Mouse (Mus musculus) liver, adult (tissue): ENCODE measurements around the gene Olfr469.
"Not testable (repeated sequence)": the region's sequence is repeated elsewhere in the genome, so short reads cannot be mapped to it uniquely, and the experiment has no call there.

Source experiments
- GATA4 ChIP-seq: IDR thresholded peaks from 2 replicates; pipeline ENCODE4 v1.6.1; 2014; ENCODE audit warnings: mild to moderate bottlenecking, low read length; ENCODE audit not compliant: insufficient replicate concordance

Gene Olfr469

GRCm38 (mm10) chr7:107825441-107825840 lies at the start of gene Olfr469:
Olfr469 (minus strand) TSS chr7:107825541.
- TF ChIP-seq GATA4: not testable (repeated sequence)

GRCm38 (mm10) chr7:107847390-107847789 lies 22.0 kb upstream of the Olfr469 start, which contains the start of gene Olfr470:
Olfr470 (minus strand) TSS chr7:107847490.
- TF ChIP-seq GATA4: not testable (repeated sequence)

DNA sequence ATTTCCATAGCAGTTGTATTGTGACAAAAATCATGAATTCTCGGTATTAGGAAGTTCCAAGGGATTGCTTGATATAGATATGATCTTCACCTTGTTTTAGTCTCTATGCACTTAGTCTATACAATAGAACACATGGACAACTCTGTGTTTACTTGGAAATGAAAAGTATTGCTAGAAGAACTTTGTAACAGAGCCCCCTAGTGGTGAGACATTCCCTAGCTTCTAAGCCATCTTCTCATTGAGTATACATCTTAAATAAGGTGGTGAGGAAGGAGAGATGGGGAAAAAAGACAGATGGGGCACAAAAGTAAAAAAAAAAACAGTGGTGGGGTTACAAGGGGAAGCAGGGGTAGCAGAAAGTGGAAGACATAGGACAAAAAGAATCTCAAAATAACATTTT lies 16.4 kb upstream of the Olfr469 start:
- no peak for TF ChIP-seq GATA4

GRCm38 (mm10) chr7:107819442-107819841 lies 5.9 kb downstream of the Olfr469 start:
- no peak for TF ChIP-seq GATA4

GRCm38 (mm10) chr7:107811963-107812362 lies 13.4 kb downstream of the Olfr469 start, which contains the start of gene Olfr467:
Olfr467 (plus strand) TSS chr7:107812263.
- no peak for TF ChIP-seq GATA4

DNA sequence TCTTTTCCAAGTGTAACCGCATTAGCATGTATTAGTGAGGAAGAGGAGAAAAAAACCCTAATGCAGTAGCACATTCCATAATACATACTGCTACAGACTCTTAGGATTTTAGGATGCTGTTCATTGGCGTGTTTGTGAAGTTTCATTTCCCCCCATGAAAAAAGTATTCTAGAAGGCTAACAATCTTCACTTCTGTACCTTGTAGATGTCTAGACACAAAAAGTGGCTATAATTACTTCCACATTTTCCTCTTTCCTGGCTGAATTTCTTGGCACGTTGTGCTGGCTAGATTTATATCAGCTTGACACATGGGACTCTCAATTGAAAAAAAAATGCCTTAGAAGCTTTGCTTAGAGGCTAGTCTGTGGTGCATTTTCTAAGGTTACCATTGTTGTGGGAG lies 23.2 kb downstream of the Olfr469 start:
- no peak for TF ChIP-seq GATA4

DNA sequence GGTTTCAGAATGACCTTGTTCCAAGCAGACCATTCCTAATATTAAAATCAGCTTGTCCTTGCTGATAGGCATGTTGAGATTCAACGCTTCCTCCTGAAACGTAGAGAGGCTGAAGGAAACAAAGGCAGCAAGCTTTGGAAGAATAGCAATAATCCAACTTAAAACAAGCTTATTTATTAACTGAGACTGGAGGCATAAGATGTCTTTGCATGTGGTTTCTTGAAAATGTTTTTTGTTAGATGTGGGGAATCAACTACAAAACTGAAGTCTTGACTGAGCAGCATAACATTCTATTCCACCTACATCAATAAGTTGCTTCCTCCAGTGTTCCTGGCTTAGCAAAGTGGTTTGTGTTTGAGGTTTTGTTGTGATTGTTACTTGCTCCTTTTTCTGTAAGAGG lies 24.2 kb downstream of the Olfr469 start, which contains the start of gene Ovch2:
Ovch2 (minus strand) TSS at position 101 of the 400 bp plus-strand sequence.
- no peak for TF ChIP-seq GATA4

DNA sequence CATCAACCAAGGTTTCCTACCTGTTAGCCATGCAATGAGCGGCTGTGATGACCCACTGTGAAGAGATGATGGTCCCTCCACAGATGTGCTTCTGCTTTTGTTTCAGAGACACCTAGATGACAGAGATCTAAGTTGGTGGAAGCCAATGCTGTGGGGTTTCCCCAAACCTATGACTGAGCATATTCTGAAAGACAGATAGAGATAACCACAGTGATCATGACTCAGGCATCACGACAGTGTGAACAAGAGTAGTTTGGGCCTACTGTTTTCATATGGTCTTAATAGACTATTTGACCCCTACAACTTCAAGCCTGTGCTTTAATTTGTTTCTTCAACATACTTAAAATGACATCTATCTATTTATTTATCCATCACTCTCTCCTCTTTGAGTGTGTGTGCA lies 28.8 kb downstream of the Olfr469 start:
- no peak for TF ChIP-seq GATA4

GRCm38 (mm10) chr7:107787977-107788620 lies 37.2 kb downstream of the Olfr469 start:
- no peak for TF ChIP-seq GATA4

- TF ChIP-seq GATA4: no peak
These were observed 45.7 kb downstream of the Olfr469 start for GRCm38 (mm10) chr7:107779611-107780010.

GRCm38 (mm10) chr7:107778216-107778615 lies 47.1 kb downstream of the Olfr469 start:
- TF ChIP-seq GATA4: no peak

- TF ChIP-seq GATA4: no peak
These were observed 54.5 kb downstream of the Olfr469 start for GRCm38 (mm10) chr7:107770812-107771211.
